Mouse (Mus musculus): ENCODE measurements around the gene Olfr373. TPM values are rescaled to one million over a fixed set of nuclear protein-coding genes. Genes with fewer than 3 reads are reported as not detected.

The Olfr373 gene
- 0.77 TPM for polyA plus RNA-seq (2017; shearing (Covaris generic))

GRCm38 (mm10) chr8:72082877-72083276 is at the start of gene Olfr373:
Gene Olfr373 (plus strand): TSS chr8:72083177.

DNA sequence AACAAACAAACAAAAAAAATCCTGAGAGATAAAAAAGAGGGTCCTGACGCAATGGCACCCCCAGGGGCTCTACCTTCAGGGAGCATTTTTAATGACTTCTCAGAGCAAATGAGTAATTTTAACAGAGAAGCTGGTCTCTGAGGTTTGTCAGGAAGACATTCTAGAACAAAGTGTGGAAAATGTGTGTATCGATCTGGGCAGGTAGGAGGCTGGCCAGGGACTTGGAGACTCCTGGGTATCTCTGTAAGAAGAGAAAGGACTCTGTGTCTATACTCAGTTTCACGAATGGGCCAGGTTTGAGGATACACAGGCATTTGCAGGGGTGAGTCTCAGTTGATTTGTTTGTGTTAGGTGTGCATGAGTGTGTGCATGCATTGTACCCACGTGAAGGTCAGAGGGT is 42.1 kb upstream of the Olfr373 start, which contains the start of gene Olfr372:
Gene Olfr372, plus strand, starts transcription at position 301 of the 400 bp plus-strand sequence.

DNA sequence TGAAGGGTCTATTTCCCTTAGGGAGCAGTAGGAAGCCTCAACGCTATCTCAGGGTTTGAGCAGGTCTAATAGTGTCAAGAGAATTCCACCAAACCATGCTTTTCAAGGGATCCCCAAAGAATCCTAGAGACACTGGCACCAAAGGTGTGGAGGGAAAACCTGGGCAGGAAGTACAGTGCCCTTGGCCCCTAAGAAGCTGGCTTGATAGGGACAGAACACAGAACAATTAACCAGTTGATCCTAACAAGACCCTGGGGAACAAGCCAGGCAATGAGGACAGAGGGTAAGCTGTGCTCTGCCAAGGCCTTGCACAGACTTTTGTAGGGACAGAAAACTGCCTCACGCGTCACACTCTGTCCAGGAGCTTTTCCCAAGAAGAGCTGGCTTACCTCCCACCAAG is 23.8 kb downstream of the Olfr373 start, which contains the start of gene Olfr374:
Gene Olfr374, plus strand, starts transcription at position 301 of the 400 bp plus-strand sequence.

DNA sequence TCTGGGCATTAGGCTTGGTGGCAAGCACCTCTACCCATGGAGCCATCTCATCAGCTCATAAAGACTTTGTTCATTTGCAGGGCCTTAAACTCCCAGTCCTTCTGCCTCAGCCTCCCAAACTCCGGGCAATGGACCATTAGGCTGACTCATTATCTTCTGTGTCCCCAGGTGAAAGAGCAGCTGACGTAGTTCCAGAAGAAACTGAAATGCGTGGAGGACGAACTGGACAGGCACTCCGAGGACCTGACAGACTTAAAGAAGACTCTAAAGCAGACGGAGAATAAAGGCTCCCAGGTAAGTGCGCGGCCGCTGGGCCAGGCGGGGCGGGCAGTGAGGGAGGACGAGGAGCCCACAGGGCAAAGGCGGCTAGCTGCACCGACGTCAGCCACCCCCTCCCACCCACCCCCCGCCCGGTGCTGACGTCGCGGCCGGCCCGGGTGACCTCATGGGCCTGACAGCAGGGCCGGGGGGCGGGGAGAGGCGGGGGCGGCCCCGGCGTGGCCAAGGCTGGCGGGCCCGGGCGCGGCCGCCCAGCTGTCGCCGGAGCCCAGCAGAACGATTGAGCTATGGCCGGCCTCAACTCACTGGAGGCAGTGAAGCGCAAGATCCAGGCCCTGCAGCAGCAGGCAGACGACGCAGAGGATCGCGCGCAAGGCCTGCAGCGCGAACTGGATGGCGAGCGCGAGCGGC is 51.9 kb downstream of the Olfr373 start, which contains the start of gene Tpm4:
Gene Tpm4, plus strand, starts transcription at position 220 of the 690 bp plus-strand sequence.

Other genes with a start within 250 kb of the Olfr373 start
- gene Zfp709, start 201.2 kb upstream of the Olfr373 start, polyA plus RNA-seq (2017; shearing (Covaris generic)) = 1.7 TPM
- gene Zfp882, start 174.6 kb upstream of the Olfr373 start, polyA plus RNA-seq (2017; shearing (Covaris generic)) = 3.0 TPM
- 8.9 TPM for gene Zfp617, start 174.5 kb upstream of the Olfr373 start, polyA plus RNA-seq (2017; shearing (Covaris generic))
- gene Zfp961, start 132.1 kb upstream of the Olfr373 start, polyA plus RNA-seq (2017; shearing (Covaris generic)) = 5.4 TPM
- gene Cyp4f18, start 73.6 kb upstream of the Olfr373 start, polyA plus RNA-seq (2017; shearing (Covaris generic)) = not detected
- gene Olfr372, start 42.0 kb upstream of the Olfr373 start, polyA plus RNA-seq (2017; shearing (Covaris generic)) = 0.30 TPM
- not detected for gene Olfr374, start 23.9 kb downstream of the Olfr373 start, polyA plus RNA-seq (2017; shearing (Covaris generic))
- 615 TPM for gene Tpm4, start 51.8 kb downstream of the Olfr373 start, polyA plus RNA-seq (2017; shearing (Covaris generic))
- 294 TPM for gene Rab8a, start 78.0 kb downstream of the Olfr373 start, polyA plus RNA-seq (2017; shearing (Covaris generic))
- gene Hsh2d, start 106.5 kb downstream of the Olfr373 start, polyA plus RNA-seq (2017; shearing (Covaris generic)) = 9.4 TPM
- 0.48 TPM for gene Cib3, start 129.7 kb downstream of the Olfr373 start, polyA plus RNA-seq (2017; shearing (Covaris generic))
- not detected for gene Gm11034, start 130.5 kb downstream of the Olfr373 start, polyA plus RNA-seq (2017; shearing (Covaris generic))
- 88.0 TPM for gene Fam32a, start 136.6 kb downstream of the Olfr373 start, polyA plus RNA-seq (2017; shearing (Covaris generic))
- gene Ap1m1, start 156.8 kb downstream of the Olfr373 start, polyA plus RNA-seq (2017; shearing (Covaris generic)) = 159 TPM
- 3.0 TPM for gene Gm10282, start 222.1 kb downstream of the Olfr373 start, polyA plus RNA-seq (2017; shearing (Covaris generic))
- 922 TPM for gene Klf2, start 235.9 kb downstream of the Olfr373 start, polyA plus RNA-seq (2017; shearing (Covaris generic))